Mouse (Mus musculus) intestine, postnatal 0 days (tissue): ENCODE results near the gene Mief2. TPM values are rescaled to one million over a fixed set of nuclear protein-coding genes. Genes with fewer than 3 reads are reported as not detected.

Experiments used
- ATAC-seq: fragments of 200-750 bp; cut with Nextera tagmentation; 2 replicates; pipeline ENCODE4 v1.8.0; 2017; ENCODE audit warnings: mild to moderate bottlenecking, moderate TSS enrichment, moderate library complexity
- H3K27ac ChIP-seq: fragments of 300-500 bp; sonication (generic); 2 replicates; pipeline ENCODE4 v1.5.1; 2014; ENCODE audit warnings: mild to moderate bottlenecking, low read depth, low read length, moderate library complexity
- H3K27me3 ChIP-seq: fragments of 300-500 bp; sonication (generic); replicated peaks from 2 replicates; pipeline ENCODE4 v1.6.1; 2014; ENCODE audit warnings: low read length, mixed read lengths; ENCODE audit not compliant: control insufficient read depth, insufficient read depth
- H3K36me3 ChIP-seq: fragments of 300-500 bp; sonication (generic); 2 replicates; pipeline ENCODE4 v1.6.1; 2014; ENCODE audit warnings: mild to moderate bottlenecking, moderate library complexity; ENCODE audit not compliant: control insufficient read depth, insufficient read depth
- H3K4me1 ChIP-seq: fragments of 300-500 bp; sonication (generic); replicated peaks from 2 replicates; pipeline ENCODE4 v1.6.1; 2014; ENCODE audit warnings: antibody characterized with exemption, low read length, mixed read lengths; ENCODE audit not compliant: control insufficient read depth, insufficient read depth
- H3K4me2 ChIP-seq: fragments of 300-500 bp; sonication (generic); replicated peaks from 2 replicates; pipeline ENCODE4 v1.6.1; 2014; ENCODE audit warnings: low read depth, mild to moderate bottlenecking, moderate library complexity
- H3K4me3 ChIP-seq: fragments of 300-500 bp; sonication (generic); 2 replicates; pipeline ENCODE4 v1.5.1; 2014; ENCODE audit warnings: low read depth, low read length
- H3K9ac ChIP-seq: fragments of 300-500 bp; sonication (generic); 2 replicates; pipeline ENCODE4 v1.6.1; 2014; ENCODE audit warnings: mild to moderate bottlenecking, low read depth, low read length
- H3K9me3 ChIP-seq: fragments of 300-500 bp; sonication (generic); 2 replicates; pipeline ENCODE4 v1.6.1; 2016; ENCODE audit warnings: mixed run types; ENCODE audit not compliant: control insufficient read depth
- CTCF ChIP-seq: sonication (generic); IDR thresholded peaks from 2 replicates; pipeline ENCODE4 v1.5.1; 2016; ENCODE audit warnings: low read depth, mild to moderate bottlenecking, control low read depth, antibody characterized with exemption, moderate library complexity
- WGBS: fragments of 180-500 bp; shearing (Covaris S2); extraction: QIAGEN DNeasy Blood & Tissue Kit; methylation state at CpG from one replicate; pipeline ENCODE4 v1.1.7; 2014; 5-methylcytosine and 5-hydroxymethylcytosine counted together
- polyA plus RNA-seq: library from polyadenylated mRNA; unstranded; fragments of >200 nt; fragmentation: Nextera tagmentation; extraction: Ambion mirVana; gene quantifications from 2 replicates; pipeline ENCODE4 v1.2.1, GENCODE M21; 2015

Mief2 gene
- polyA plus RNA-seq, 1 experiment from 2014 or later = 7.3 TPM

- no peak for TF ChIP-seq CTCF
- no peak for ATAC-seq
These were observed 33.5 kb downstream of the Mief2 start for GRCm38 (mm10) chr11:60761681-60762080.

GRCm38 (mm10) chr11:60766969-60767368 lies 38.8 kb downstream of the Mief2 start:
- 76% methylated on average over 4 of the region's 4 CpGs for WGBS
- H3K4me2 ChIP-seq = no peak overlapping the region
- ATAC-seq = no peak
- no peak overlapping the region for H3K27ac ChIP-seq
- H3K9ac ChIP-seq = no peak overlapping the region
- no peaks in the 10 kb centered on the region for H3K4me1 ChIP-seq
- no peak overlapping the region for H3K4me3 ChIP-seq
- H3K9me3 ChIP-seq = no peaks in the 10 kb centered on the region
- H3K27me3 ChIP-seq = no peaks in the 10 kb centered on the region
- H3K36me3 ChIP-seq = no peaks in the 10 kb centered on the region
- TF ChIP-seq CTCF = 0 out of 2 replicates have a peak, but pooled peaks have one; percentile 20

More at GRCm38 (mm10) chr11:60761681-60762080, 33.5 kb downstream of the Mief2 start:
- Histone ChIP-seq H3K36me3 (peaks cover 19% of the 10 kb centered on the region; the same call in 1 of the 2 replicates), H3K4me2 (no peak overlapping the region), H3K27me3 (no peaks in the 10 kb centered on the region), H3K9ac (no peak overlapping the region), H3K4me3 (no peak overlapping the region), H3K27ac (no peak overlapping the region), H3K9me3 (no peaks in the 10 kb centered on the region), H3K4me1 (no peaks in the 10 kb centered on the region)
- WGBS = 97% methylated on average over 3 of the region's 3 CpGs

GRCm38 (mm10) chr11:60769322-60769721 lies 41.1 kb downstream of the Mief2 start:
- no peak overlapping the region for H3K4me2 ChIP-seq
- 84% methylated on average over 2 of the region's 2 CpGs for WGBS

GRCm38 (mm10) chr11:60770776-60771175 lies 42.6 kb downstream of the Mief2 start:
- ATAC-seq = no peak
- Histone ChIP-seq H3K9me3 (no peaks in the 10 kb centered on the region), H3K9ac (no peak overlapping the region), H3K27me3 (no peaks in the 10 kb centered on the region), H3K36me3 (no peaks in the 10 kb centered on the region), H3K4me3 (no peak overlapping the region), H3K4me2 (no peak overlapping the region), H3K27ac (no peak overlapping the region), H3K4me1 (peaks cover 3% of the 10 kb centered on the region; the same call in 1 of the 2 replicates)
- no peak for TF ChIP-seq CTCF
- WGBS = 86% methylated on average over 3 of the region's 3 CpGs

More at GRCm38 (mm10) chr11:60769322-60769721, 41.1 kb downstream of the Mief2 start:
- Histone ChIP-seq H3K9me3 (no peaks in the 10 kb centered on the region), H3K4me1 (no peaks in the 10 kb centered on the region), H3K4me3 (no peak overlapping the region), H3K27ac (no peak overlapping the region), H3K36me3 (no peaks in the 10 kb centered on the region), H3K27me3 (no peaks in the 10 kb centered on the region), H3K9ac (no peak overlapping the region)
- TF ChIP-seq CTCF = no peak
- ATAC-seq = 0 out of 2 replicates have a peak, but pooled peaks have one; percentile 43

GRCm38 (mm10) chr11:60772161-60772560 lies 44.0 kb downstream of the Mief2 start:
- 0 out of 2 replicates have a peak, but pooled peaks have one; percentile 10 for TF ChIP-seq CTCF
- 87% methylated on average over 4 of the region's 4 CpGs for WGBS
- Histone ChIP-seq H3K36me3 (no peaks in the 10 kb centered on the region), H3K9me3 (no peaks in the 10 kb centered on the region), H3K4me1 (peaks cover 3% of the 10 kb centered on the region; the same call in 1 of the 2 replicates), H3K27me3 (no peaks in the 10 kb centered on the region), H3K4me2 (no peak overlapping the region), H3K4me3 (no peak overlapping the region), H3K9ac (no peak overlapping the region), H3K27ac (no peak overlapping the region)
- no peak for ATAC-seq

GRCm38 (mm10) chr11:60774158-60774689 lies 46.0 kb downstream of the Mief2 start:
- 83% methylated on average over 3 of the region's 3 CpGs for WGBS
- peaks cover 3% of the 10 kb centered on the region; the same call in 1 of the 2 replicates for H3K36me3 ChIP-seq
- no peak for ATAC-seq
- no peaks in the 10 kb centered on the region for H3K9me3 ChIP-seq
- no peaks in the 10 kb centered on the region for H3K27me3 ChIP-seq
- H3K27ac ChIP-seq = no peak overlapping the region
- H3K4me3 ChIP-seq = no peak overlapping the region
- H3K4me2 ChIP-seq = no peak overlapping the region
- no peak for TF ChIP-seq CTCF
- peaks cover 3% of the 10 kb centered on the region; the same call in 1 of the 2 replicates for H3K4me1 ChIP-seq
- no peak overlapping the region for H3K9ac ChIP-seq
